Mouse (Mus musculus): ENCODE data around the gene Daxx. TPM values are rescaled to one million over a fixed set of nuclear protein-coding genes. Genes with fewer than 3 reads are reported as not detected.

Gene Daxx
- polyA plus RNA-seq, 1 experiment from 2014 or later: 61.2 TPM

- H3K27ac ChIP-seq (ENCODE audit: low read depth, low read length): 0 out of 2 replicates have a peak within 1 kb of the TSS, but pooled peaks have one; percentile 63
- peak within 1 kb of the TSS; percentile 54 for H3K4me2 ChIP-seq (ENCODE audit: low read depth)
- no peaks in the 10 kb centered on the region for H3K9me3 ChIP-seq (ENCODE audit: control insufficient read depth, low read length)
- DNase-seq (ENCODE audit: low spot score): peak; percentile 97
- H3K27me3 ChIP-seq (ENCODE audit: control insufficient read depth, insufficient read depth, low read length): no peaks in the 10 kb centered on the region
- peak; percentile 89 for ATAC-seq (ENCODE audit: insufficient read depth, low FRiP score, low TSS enrichment)
- peak within 1 kb of the TSS; percentile 50 for H3K4me3 ChIP-seq (ENCODE audit: low read depth, low read length)
- peaks cover 23% of the 10 kb centered on the region for H3K36me3 ChIP-seq (ENCODE audit: control insufficient read depth, insufficient read depth, low read length)
- H3K4me1 ChIP-seq (ENCODE audit: control insufficient read depth, insufficient read depth, low read length): peaks cover 20% of the 10 kb centered on the region
- under 1% methylated on average over 31 of the region's 34 CpGs for WGBS
- peak within 1 kb of the TSS; percentile 52 for H3K9ac ChIP-seq (ENCODE audit: low read length)
Measured at GRCm38 (mm10) chr17:33915671-33916250, 6.5 kb downstream of the Daxx start, which contains the start of the genes Tapbp and Zbtb22. Tapbp (plus strand) TSS chr17:33915899. Zbtb22 (plus strand) TSS chr17:33915904.

GRCm38 (mm10) chr17:33916294-33916693, 7.1 kb downstream of the Daxx start:
- H3K9ac ChIP-seq (ENCODE audit: low read length): peak overlapping the region; percentile 52
- peak overlapping the region; percentile 50 for H3K4me3 ChIP-seq (ENCODE audit: low read depth, low read length)
- ATAC-seq (ENCODE audit: insufficient read depth, low FRiP score, low TSS enrichment): peak; percentile 46
- 0 out of 2 replicates have a peak overlapping the region, but pooled peaks have one; percentile 63 for H3K27ac ChIP-seq (ENCODE audit: low read depth, low read length)
- no peaks in the 10 kb centered on the region for H3K27me3 ChIP-seq (ENCODE audit: control insufficient read depth, insufficient read depth, low read length)
- peaks cover 20% of the 10 kb centered on the region for H3K4me1 ChIP-seq (ENCODE audit: control insufficient read depth, insufficient read depth, low read length)
- H3K36me3 ChIP-seq (ENCODE audit: control insufficient read depth, insufficient read depth, low read length): peaks cover 23% of the 10 kb centered on the region
- DNase-seq (ENCODE audit: low spot score): no peak
- 1% methylated on average over 18 of the region's 20 CpGs for WGBS
- no peaks in the 10 kb centered on the region for H3K9me3 ChIP-seq (ENCODE audit: control insufficient read depth, low read length)
- H3K4me2 ChIP-seq (ENCODE audit: low read depth): peak overlapping the region; percentile 54

- Histone ChIP-seq H3K4me1 (ENCODE audit: control insufficient read depth, insufficient read depth, low read length) (peaks cover 20% of the 10 kb centered on the region), H3K27me3 (ENCODE audit: control insufficient read depth, insufficient read depth, low read length) (no peaks in the 10 kb centered on the region), H3K4me3 (ENCODE audit: low read depth, low read length) (peak overlapping the region; percentile 50), H3K36me3 (ENCODE audit: control insufficient read depth, insufficient read depth, low read length) (peaks cover 17% of the 10 kb centered on the region), H3K4me2 (ENCODE audit: low read depth) (peak overlapping the region; percentile 54), H3K9ac (ENCODE audit: low read length) (no peak overlapping the region), H3K9me3 (ENCODE audit: control insufficient read depth, low read length) (no peaks in the 10 kb centered on the region), H3K27ac (ENCODE audit: low read depth, low read length) (no peak overlapping the region)
- 78% methylated on average over 31 of the region's 31 CpGs for WGBS
- no peak for DNase-seq (ENCODE audit: low spot score)
- ATAC-seq (ENCODE audit: insufficient read depth, low FRiP score, low TSS enrichment): no peak
Measured at GRCm38 (mm10) chr17:33916847-33917655, 7.8 kb downstream of the Daxx start.

- Histone ChIP-seq H3K4me2 (ENCODE audit: low read depth) (no peak overlapping the region), H3K27ac (ENCODE audit: low read depth, low read length) (no peak overlapping the region)
- WGBS: 85% methylated on average over 18 of the region's 18 CpGs
Measured at GRCm38 (mm10) chr17:33917656-33918292, 8.6 kb downstream of the Daxx start.

GRCm38 (mm10) chr17:33918293-33919203, 9.3 kb downstream of the Daxx start:
- WGBS: 60% methylated on average over 37 of the region's 37 CpGs
- no peak for ATAC-seq (ENCODE audit: insufficient read depth, low FRiP score, low TSS enrichment)

More at GRCm38 (mm10) chr17:33917656-33918292, 8.6 kb downstream of the Daxx start:
- H3K4me1 ChIP-seq (ENCODE audit: control insufficient read depth, insufficient read depth, low read length): peaks cover 20% of the 10 kb centered on the region
- no peak for DNase-seq (ENCODE audit: low spot score)
- H3K4me3 ChIP-seq (ENCODE audit: low read depth, low read length): 0 out of 2 replicates have a peak overlapping the region, but pooled peaks have one; percentile 6
- H3K9ac ChIP-seq (ENCODE audit: low read length): no peak overlapping the region; the same call in 1 of the 2 replicates
- ATAC-seq (ENCODE audit: insufficient read depth, low FRiP score, low TSS enrichment): no peak
- peaks cover 11% of the 10 kb centered on the region for H3K36me3 ChIP-seq (ENCODE audit: control insufficient read depth, insufficient read depth, low read length)
- H3K27me3 ChIP-seq (ENCODE audit: control insufficient read depth, insufficient read depth, low read length): no peaks in the 10 kb centered on the region
- no peaks in the 10 kb centered on the region for H3K9me3 ChIP-seq (ENCODE audit: control insufficient read depth, low read length)

GRCm38 (mm10) chr17:33919351-33920281, 10.4 kb downstream of the Daxx start:
- Histone ChIP-seq H3K9me3 (ENCODE audit: control insufficient read depth, low read length) (no peaks in the 10 kb centered on the region), H3K9ac (ENCODE audit: low read length) (peak overlapping the region; percentile 60), H3K4me3 (ENCODE audit: low read depth, low read length) (peak overlapping the region; percentile 43), H3K4me2 (ENCODE audit: low read depth) (peak overlapping the region; percentile 98), H3K4me1 (ENCODE audit: control insufficient read depth, insufficient read depth, low read length) (peaks cover 20% of the 10 kb centered on the region), H3K27ac (ENCODE audit: low read depth, low read length) (0 out of 2 replicates have a peak overlapping the region, but pooled peaks have one; percentile 56), H3K36me3 (ENCODE audit: control insufficient read depth, insufficient read depth, low read length) (no peaks in the 10 kb centered on the region; the same call in 1 of the 2 replicates), H3K27me3 (ENCODE audit: control insufficient read depth, insufficient read depth, low read length) (no peaks in the 10 kb centered on the region)
- DNase-seq (ENCODE audit: low spot score): no peak
- no peak for ATAC-seq (ENCODE audit: insufficient read depth, low FRiP score, low TSS enrichment)
- under 1% methylated on average over 52 of the region's 52 CpGs for WGBS

More at GRCm38 (mm10) chr17:33918293-33919203, 9.3 kb downstream of the Daxx start:
- Histone ChIP-seq H3K27me3 (ENCODE audit: control insufficient read depth, insufficient read depth, low read length) (no peaks in the 10 kb centered on the region), H3K4me1 (ENCODE audit: control insufficient read depth, insufficient read depth, low read length) (peaks cover 20% of the 10 kb centered on the region), H3K36me3 (ENCODE audit: control insufficient read depth, insufficient read depth, low read length) (peaks cover 6% of the 10 kb centered on the region), H3K27ac (ENCODE audit: low read depth, low read length) (no peak overlapping the region), H3K9ac (ENCODE audit: low read length) (no peak overlapping the region; the same call in 1 of the 2 replicates), H3K9me3 (ENCODE audit: control insufficient read depth, low read length) (no peaks in the 10 kb centered on the region), H3K4me3 (ENCODE audit: low read depth, low read length) (0 out of 2 replicates have a peak overlapping the region, but pooled peaks have one; percentile 6), H3K4me2 (ENCODE audit: low read depth) (peak overlapping the region; percentile 98)
- no peak for DNase-seq (ENCODE audit: low spot score)

GRCm38 (mm10) chr17:33920282-33921097, 11.3 kb downstream of the Daxx start:
- H3K9ac ChIP-seq (ENCODE audit: low read length): peak overlapping the region; percentile 60
- WGBS: under 1% methylated on average over 36 of the region's 36 CpGs
- H3K4me3 ChIP-seq (ENCODE audit: low read depth, low read length): peak overlapping the region; percentile 43
- 0 out of 2 replicates have a peak overlapping the region, but pooled peaks have one; percentile 56 for H3K27ac ChIP-seq (ENCODE audit: low read depth, low read length)
- DNase-seq (ENCODE audit: low spot score): peak; percentile 85
- peak; percentile 60 for ATAC-seq (ENCODE audit: insufficient read depth, low FRiP score, low TSS enrichment)
- H3K9me3 ChIP-seq (ENCODE audit: control insufficient read depth, low read length): no peaks in the 10 kb centered on the region
- H3K4me1 ChIP-seq (ENCODE audit: control insufficient read depth, insufficient read depth, low read length): peaks cover 20% of the 10 kb centered on the region
- H3K27me3 ChIP-seq (ENCODE audit: control insufficient read depth, insufficient read depth, low read length): no peaks in the 10 kb centered on the region
- no peaks in the 10 kb centered on the region; the same call in 1 of the 2 replicates for H3K36me3 ChIP-seq (ENCODE audit: control insufficient read depth, insufficient read depth, low read length)
- peak overlapping the region; percentile 98 for H3K4me2 ChIP-seq (ENCODE audit: low read depth)
